Comparison of ENCODE assay signal across 11 mouse cellular contexts in the genomic region with DNA sequence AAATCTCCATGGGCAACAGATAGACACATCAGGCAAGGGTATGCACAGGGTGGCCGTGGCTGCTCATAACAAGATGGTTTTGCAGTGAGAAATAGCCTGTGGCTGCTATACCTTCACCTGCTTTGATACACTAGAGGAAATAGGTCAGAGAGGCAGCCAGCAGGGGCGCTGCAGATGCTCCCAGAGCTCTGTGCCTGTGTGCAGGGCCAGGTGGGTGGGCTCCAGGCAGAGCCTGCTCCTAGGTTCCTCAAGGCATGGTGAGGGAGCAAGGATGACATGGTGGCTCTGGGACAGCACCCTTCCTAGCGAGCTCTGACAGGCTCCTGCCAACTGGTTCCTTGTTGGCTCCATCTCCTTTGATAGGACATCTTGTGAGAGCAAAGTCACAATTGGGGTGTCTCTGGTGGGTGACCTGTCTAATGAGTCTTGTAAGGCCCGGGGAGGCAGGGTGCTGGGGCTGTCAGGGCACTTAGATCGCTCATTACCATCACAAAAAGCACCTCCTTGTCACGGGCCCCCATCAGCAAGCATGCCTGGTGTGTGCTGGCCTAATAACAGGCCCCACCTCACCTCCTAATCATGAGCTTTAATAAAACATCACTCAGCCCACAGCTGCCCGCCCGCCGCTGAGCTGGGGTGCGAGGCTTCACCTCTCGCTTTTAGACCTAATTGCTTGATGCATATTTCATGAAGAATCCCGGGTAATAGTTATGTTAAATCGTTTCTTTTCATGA. TPM values are rescaled to one million over a fixed set of nuclear protein-coding genes. Genes with fewer than 3 reads are reported as not detected.
DNase-seq lines count a peak whose midpoint lies in the region; ATAC-seq lines count a peak whose summit lies in the region.
"Had no signal": no experiment of that assay in that cellular context is flagged by ENCODE, and none has a peak within 500 bp of the region (broad histone marks: within the 10 kb centered on the region; RNA-seq: fewer than 3 reads in every experiment).

No protein-coding gene starts in this region.

- 28% methylated on average over 13 of the region's 13 CpGs for WGBS in forebrain, embryonic 12.5 days
- WGBS in midbrain, embryonic 15.5 days = 18% methylated on average over 13 of the region's 13 CpGs

- H3K27me3 ChIP-seq in forebrain, embryonic 12.5 days = 0 out of 2 replicates have a peak, but pooled peaks cover 4% of the 10 kb centered on the region
- H3K27me3 ChIP-seq in midbrain, embryonic 15.5 days (replicated peaks) = no peaks in the 10 kb centered on the region

- intact Hi-C loops in heart, postnatal 25 days (cut with DNase I) = no loop called here

- no peaks in the 10 kb centered on the region for H3K9me3 ChIP-seq in forebrain, embryonic 12.5 days
- no peaks in the 10 kb centered on the region for H3K9me3 ChIP-seq in midbrain, embryonic 15.5 days

- peak overlapping the region; percentile 80 for H3K27ac ChIP-seq in forebrain, embryonic 12.5 days
- no peak overlapping the region for H3K27ac ChIP-seq in midbrain, embryonic 15.5 days

- H3K4me3 ChIP-seq in forebrain, embryonic 12.5 days (replicated peaks) = no peak overlapping the region
- no peak overlapping the region for H3K4me3 ChIP-seq in midbrain, embryonic 15.5 days
- H3K4me3 ChIP-seq: myocyte had no signal

- peak; percentile 76 for ATAC-seq in forebrain, embryonic 12.5 days (ENCODE audit: low FRiP score)
- ATAC-seq in midbrain, embryonic 15.5 days (replicated peaks) = peak; percentile 66
- no peak for ATAC-seq in megakaryocyte, adult 5-6 weeks (ENCODE audit: poor library complexity, severe bottlenecking)

- peaks cover 50% of the 10 kb centered on the region for H3K4me1 ChIP-seq in forebrain, embryonic 12.5 days
- H3K4me1 ChIP-seq in midbrain, embryonic 15.5 days = peaks cover 24% of the 10 kb centered on the region

- no peak overlapping the region for H3K4me2 ChIP-seq in forebrain, embryonic 12.5 days
- no peak overlapping the region for H3K4me2 ChIP-seq in midbrain, embryonic 15.5 days

- no peak overlapping the region for H3K9ac ChIP-seq in forebrain, embryonic 12.5 days
- H3K9ac ChIP-seq in midbrain, embryonic 15.5 days = no peak overlapping the region

- DNase-seq in kidney, postnatal 10 days = peak; percentile 54
- DNase-seq in kidney, adult 8-10 months = no peak
- peak; percentile 83 for DNase-seq in ES-CJ7 (ENCODE audit: low read depth, low spot score)
- no peak for DNase-seq in B cell, adult 2 months
- DNase-seq in heart, postnatal 25 days (ENCODE audit: low spot score) = no peak
- DNase-seq: heart, adult 18-20 months; layer of hippocampus, adult 9-11 months had no signal

- no peaks in the 10 kb centered on the region for H3K36me3 ChIP-seq in forebrain, embryonic 12.5 days (replicated peaks)
- no peaks in the 10 kb centered on the region for H3K36me3 ChIP-seq in midbrain, embryonic 15.5 days (replicated peaks)

RNA-seq across cellular contexts. Expression of a gene that starts 18.3 kb away (rescaled TPM):
- polyA plus RNA-seq in forebrain, embryonic 12.5 days (2016; fragmentation: Nextera tagmentation; extraction: Ambion mirVana) = 86.8 and 89.7 TPM in 2 replicates
- 72.1 and 77.6 TPM in 2 replicates for polyA plus RNA-seq in midbrain, embryonic 15.5 days (2015; fragmentation: Nextera tagmentation; extraction: Ambion mirVana)
- total RNA-seq in megakaryocyte, adult 5-6 weeks (2015) = 29.2 and 29.3 TPM in 2 replicates
- 21.5 and 26.1 TPM in 2 replicates for total RNA-seq in megakaryocyte, adult 5-6 weeks (2017)
- total RNA-seq in heart, postnatal 25 days (2021) = 100 to 1,000 TPM; 105 to 128 TPM

Comparison
In these comparisons a context has a peak if more than half of its experiments do, and no peak if none do; other contexts are left out.
1. DNase-seq: peak in kidney, postnatal 10 days (single experiment) and ES-CJ7 (single experiment); none in kidney, adult 8-10 months (0 of 2), B cell, adult 2 months (0 of 2) and heart, postnatal 25 days (single experiment).